Mouse (Mus musculus) neutrophil, adult 5-6 weeks (primary cell): ENCODE results near the gene Pdcd4. TPM values are rescaled to one million over a fixed set of nuclear protein-coding genes. Genes with fewer than 3 reads are reported as not detected.

Source experiments
- ATAC-seq: fragments of 151-379, 151-347 bp; 2 replicates; pipeline ENCODE4 v1.8.0; 2017; ENCODE audit warnings: mild to moderate bottlenecking, moderate TSS enrichment; ENCODE audit not compliant: insufficient number of reproducible peaks, poor library complexity, low FRiP score, severe bottlenecking; ENCODE audit errors: extremely low read depth
- total RNA-seq: library from RNA; stranded (forward); fragments of 200-1000 nt; gene quantifications from 2 replicates; pipeline ENCODE4 v1.2.3, GENCODE M21; 2017

The Pdcd4 gene
- total RNA-seq = 162 and 168 TPM in 2 replicates

DNA sequence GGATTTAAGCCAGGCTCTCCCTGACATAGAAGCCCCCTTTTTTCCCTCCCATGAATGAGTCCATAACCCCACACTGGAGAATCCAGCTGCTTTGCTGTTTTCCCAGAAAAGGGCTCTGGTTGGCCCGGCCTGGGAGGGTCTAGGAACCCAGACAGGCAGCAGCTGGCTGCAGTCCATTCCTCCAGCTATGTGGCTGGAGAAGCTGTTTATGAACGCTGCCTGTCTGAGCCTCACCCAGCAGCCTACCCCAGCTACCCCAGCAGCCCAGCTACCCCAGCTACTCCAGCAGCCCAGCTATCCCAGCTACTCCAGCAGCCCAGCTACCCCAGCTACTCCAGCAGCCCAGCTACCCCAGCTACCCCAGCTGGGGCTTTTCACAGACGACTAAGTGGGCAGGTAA, at the start of gene Pdcd4:
TSS of gene Pdcd4 (plus strand) at position 171 of the 400 bp plus-strand sequence.
- ATAC-seq = no peak

DNA sequence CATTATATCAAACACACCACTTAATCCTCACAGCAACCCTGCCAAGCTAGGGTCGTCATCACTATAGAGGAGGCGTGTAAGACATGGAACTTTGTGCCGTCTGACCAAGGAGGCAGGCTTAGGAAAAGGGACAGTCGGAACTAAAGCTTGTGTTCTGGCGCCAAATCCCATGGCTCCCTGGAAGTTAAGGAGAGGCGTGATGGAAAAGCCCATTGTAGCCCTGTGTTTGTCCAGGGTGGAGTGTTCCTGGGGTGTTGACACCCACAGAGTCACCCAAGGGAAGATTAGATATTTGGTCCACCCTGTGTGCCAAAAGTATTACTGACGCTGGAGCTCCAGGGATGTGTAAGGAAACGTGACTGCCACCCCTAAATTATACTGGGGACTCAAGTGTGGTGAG, 48.1 kb upstream of the Pdcd4 start:
- ATAC-seq = no peak

DNA sequence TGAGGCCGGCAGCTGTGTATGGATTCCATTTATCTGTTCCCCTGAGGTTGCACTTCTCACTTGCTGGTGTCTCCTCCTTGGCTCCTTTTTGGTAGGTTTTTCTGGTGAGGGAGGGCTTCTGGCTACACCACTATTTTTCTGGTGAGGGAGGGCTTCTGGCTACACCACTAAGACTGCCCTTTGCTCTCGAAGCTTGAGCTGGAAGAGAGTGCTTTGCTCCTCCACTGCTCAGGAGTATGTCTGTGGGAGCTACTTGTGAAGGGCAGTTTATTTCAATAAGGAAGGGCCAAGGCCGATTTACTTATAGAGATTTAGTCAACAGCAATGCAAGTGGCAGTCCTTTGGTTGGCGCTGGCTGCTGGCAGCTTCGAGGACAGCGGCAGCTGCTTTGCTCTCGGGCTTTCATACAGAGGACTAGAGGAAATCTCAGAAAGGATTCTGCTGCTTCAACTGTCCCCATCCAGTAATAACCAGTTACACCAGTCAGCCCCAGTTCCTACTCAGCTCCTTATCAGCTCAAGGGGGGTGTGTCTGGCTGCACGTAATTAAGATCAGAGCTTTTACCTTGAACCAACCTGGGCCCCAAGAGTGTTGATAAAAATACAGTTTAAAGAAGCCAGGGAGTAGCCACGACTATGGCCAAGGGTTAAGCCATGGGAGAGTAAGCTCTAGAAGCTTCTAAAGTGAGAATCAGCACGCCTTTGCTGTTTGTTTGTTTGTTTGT, 43.6 kb upstream of the Pdcd4 start:
- no peak for ATAC-seq

DNA sequence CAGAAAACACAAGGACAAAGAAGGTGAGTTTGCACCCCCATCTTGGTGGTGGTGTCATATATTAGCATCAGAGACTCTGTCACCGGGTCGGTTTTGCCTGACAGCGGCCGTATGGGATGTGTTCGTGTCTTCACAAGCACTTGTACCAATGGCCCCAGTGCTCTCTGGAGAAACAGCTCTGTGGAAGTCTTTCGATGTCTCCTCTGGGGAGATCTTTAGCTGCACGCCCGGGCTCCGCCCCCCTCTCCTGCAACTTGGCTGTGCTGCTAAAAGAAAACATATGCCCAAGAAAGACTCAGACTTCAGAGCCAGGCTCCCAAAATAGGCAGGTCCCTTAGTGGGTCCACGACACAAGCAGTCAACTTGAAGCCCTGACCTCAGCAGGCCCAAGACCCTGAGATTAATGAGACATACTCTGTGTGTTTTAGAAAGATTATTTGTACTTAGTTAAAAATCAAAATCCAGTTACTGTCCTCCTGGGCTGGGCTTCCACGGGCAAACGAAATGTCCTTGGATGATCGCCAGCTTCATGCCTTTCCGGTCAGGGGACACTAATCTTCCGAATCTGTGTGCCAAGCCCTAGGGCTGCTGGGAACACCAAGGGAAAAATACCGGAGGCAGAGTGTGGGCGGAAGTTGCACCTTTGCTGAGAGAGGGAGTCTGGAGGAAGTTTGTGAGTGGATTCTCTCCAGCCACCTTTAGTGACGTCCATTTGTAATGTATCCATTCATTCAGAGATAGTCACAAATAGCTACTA, 41.7 kb upstream of the Pdcd4 start:
- ATAC-seq = no peak

DNA sequence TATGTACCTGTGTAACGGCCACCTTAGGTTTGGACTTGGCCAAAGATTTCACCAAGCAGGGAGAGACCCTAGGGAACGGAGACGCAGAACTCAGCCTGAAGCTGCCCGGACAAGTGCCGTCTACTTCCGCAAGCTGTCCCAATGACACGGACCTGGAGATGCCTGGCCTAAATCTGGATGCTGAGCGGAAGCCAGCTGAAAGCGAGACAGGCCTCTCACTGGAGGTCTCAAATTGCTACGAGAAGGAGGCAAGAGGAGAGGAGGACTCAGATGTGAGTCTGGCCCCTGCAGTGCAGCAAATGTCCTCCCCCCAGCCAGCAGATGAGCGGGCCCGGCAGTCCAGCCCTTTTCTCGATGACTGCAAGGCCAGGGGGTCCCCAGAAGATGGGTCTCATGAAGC, 40.7 kb upstream of the Pdcd4 start:
- ATAC-seq = no peak

DNA sequence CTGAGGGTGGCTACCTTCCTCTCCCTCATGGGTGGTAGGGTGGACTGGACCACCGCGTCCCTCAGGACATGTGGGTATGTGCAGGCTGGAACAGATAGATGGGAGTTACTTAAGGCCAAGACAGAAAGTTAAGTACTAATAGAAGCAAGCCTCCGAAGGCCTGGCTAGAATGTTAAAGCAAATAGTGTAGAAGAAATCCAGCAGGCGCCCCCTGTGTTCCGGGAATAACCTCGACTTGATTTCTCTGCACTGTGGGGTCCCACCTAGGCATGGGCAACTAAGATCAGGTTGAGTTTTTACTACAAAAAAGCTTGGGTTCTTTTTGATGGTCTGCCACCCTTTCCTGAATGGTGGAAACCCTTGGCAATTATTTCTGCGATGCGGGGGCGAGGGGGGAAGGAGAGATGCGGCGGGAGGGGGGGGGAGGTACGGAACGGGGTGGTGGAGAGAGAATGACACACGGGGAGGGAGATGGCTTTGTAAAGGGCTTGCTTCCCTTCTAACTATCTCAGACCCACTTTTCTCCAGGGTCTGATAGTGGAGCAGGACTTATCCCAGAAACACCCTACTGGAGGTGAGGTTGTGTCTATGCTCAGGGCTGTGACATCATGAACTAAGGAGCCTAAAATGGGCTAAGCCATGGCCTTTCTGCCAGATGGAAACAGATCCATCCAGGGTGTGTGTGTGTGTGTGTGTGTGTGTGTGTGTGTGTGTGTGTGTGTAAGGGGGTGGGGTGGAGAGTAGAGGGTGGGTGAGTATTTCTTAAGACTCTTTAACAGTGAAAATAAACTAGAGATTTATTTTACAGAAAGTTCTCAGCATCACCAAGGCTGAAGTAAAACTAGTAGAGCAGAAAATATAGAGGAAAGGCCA, 40.0 kb upstream of the Pdcd4 start:
- ATAC-seq = no peak

DNA sequence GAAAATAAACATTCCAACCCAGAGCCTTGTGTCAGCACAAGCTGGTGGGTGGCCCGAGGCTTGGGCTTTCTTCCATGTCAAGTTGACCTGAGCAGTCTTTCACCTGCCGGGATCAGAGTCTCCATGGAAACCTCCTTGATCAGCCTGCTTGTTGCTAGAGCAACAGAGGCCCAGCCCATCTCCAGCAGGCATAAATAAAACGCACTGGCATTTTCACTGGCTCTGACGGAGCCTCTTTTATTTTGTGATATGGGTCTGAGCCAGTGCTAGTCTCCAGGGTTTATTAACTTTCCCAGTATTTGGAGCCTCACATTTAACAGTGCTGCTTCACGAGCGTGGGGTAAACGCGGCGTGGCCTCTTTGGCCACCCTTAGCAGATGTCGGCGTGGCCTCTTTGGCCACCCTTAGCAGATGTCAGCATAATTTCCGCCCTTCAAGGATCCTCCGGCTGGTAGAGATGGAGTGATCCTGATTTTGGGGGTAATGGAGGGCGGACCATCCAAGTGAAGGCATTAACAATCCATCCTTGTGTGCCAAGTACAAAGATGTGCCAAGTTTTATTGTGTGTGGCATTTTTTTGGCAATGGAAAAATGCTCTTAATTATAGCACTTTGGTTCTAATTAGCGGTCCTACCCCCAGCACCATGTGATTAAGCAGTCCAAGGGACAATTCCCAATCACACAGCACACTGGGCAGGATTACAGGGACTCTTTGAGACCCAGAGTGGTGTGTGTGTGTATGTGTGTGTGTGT, 39.2 kb upstream of the Pdcd4 start:
- ATAC-seq = no peak

DNA sequence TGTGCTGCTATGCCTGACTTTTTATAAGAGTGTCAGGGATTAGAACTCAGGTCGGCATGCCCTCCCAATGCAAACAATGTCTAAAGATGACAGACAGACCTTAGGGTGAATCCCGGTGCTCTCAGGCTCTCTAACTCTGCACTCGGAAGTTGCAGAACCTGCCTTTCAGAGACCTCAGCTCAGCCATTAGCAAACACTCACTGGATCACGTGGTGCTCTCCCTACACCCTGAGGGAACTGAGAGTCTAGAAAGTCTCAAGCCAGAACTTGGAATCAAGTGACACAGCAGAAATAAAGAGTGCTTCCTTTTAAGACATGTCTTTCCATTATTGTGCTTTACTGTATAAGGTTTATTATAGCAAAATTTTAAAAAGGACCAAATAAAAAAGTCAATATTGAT, 37.1 kb upstream of the Pdcd4 start:
- no peak for ATAC-seq

DNA sequence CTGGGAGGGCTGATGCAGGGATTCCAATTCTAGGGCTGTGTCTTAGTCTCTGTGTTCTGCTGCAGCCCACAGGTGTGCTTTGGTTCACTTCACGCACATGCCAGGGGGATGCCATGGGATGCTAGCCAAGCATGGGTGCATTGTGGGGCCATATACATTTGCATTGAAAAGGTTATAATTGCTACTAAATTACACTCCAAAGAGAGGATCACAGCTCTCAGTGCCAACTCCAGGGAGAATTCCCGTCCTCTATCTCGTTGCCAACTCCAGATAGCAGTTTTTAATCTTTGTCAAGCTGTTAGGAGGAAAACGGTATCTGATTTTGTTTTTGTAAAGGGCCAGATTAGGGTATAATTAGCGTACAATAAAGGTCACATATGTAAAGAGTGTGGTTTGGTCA, 36.2 kb upstream of the Pdcd4 start:
- ATAC-seq = no peak

DNA sequence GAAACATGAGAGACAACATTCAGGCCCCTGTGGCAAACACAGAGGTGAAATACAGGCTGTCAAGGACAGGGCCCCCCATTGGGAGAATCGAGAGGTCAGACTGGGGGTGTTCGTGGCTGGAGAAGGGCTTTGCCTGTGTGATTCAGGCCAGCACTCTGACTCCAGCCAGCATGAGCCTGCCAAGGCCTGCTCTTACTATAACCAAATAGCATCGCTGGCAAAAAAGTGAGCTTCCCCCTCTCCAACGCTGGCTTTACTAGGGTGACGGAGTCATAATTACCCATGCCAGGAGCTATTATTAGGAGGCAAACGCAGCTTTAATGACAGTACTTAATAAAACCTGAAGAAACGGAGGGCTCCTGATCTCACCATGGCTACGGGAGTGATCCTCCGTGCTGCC, 35.2 kb upstream of the Pdcd4 start:
- no peak for ATAC-seq

DNA sequence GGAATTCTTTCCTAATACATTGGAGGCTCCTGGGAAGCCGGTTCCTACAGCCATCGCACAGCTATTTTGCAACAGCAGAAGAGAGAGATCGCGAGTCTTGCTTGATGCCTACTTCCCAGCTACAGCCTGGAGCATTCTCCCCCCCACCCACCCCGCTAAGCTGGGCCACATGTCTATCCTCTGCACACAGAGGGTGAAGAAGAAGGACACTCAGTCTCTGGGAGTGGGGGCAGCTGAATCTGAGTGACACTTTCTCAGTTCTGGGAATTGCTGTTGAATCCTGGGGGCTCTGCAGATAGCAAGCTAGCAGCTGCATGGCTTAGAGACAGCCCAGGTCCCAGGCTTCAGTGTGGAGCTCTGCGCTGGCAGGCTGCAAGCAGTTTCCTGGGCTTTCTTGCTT, 34.1 kb upstream of the Pdcd4 start:
- no peak for ATAC-seq

DNA sequence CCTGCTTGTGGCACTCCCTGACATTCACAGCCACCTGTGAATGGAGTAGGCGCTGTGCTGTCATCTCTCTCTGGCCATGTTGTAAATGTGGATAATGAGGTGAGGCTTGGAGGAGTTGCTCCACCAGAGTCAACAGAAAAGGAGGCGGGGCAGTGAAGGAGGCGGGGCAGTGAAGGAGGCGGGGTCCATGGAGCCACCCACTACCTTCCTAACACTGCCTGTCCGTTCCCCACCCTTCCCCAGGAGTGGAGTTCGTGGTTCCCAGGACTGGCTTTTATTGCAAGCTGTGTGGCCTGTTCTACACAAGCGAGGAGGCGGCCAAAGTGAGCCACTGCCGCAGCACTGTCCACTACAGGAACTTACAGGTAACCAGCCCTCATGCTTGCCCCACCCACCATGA, 32.9 kb upstream of the Pdcd4 start:
- no peak for ATAC-seq

DNA sequence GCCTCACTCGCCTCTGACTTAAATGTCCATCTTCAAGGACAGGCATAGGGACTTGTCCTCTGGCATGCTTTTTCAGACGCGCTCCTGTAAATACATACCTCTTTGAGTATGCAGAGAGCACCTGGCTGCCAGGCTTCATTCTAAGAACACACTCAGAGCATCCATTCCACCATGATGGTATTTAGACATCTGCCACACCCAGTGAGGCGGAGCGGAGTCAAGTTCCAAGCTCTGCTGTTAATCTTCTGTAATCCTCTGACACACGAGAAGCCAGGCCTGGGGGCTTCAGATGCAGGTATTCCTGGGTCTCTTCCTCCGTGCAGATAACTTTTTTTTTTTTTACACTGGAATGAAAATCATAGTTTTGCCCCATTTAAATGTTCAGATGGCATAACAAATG, 32.4 kb upstream of the Pdcd4 start:
- no peak for ATAC-seq

DNA sequence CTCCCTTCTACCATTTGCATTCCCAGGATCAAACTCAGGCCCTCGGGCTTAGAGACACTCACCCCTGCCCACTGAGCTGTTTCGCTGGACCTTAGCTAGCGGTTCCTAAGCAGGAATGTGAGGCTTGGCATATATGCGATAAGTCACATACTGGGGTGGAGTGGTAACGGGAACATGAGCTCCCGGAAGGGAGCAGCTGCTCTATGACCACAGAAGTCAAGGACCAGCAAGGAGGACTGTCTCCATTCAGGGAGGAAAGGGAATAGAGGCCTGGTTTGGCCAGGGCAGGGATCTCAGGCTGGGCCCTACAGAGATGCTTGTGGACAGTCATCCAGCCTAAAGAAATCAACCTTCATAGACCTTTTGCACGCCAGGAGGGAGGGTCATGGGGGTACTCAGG, 30.7 kb upstream of the Pdcd4 start:
- ATAC-seq = no peak

DNA sequence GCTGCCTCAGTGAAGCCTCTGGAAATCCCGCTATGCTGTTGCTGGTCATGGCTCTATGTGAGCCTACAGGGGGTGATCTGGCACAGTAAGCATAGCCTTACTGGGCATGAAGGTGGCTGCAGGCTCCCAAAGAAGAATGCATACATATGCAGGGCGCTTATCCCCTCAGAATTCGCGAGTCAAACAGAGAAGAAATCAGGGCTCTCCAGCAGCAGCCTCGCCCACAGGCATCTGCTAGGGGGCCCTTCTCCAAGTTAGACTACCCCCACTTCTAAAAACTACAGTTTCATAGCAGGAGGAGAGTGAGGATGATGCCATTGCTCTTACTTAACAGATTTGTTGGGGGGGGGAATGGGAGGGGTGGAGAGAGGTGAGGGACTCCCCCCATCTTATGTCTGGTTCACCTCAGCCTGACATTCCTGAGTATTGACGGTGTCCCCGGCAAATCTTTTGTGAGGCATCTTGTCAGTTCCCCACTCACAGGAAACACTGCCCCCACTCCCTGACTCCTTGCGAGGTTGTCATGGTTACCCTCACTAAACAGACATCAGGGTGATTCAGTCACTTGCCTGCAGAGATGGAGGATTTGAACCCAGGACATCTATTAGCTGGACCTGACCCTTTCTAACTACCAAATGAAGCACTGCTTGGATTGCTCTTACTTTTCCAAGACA, 29.3 kb upstream of the Pdcd4 start:
- ATAC-seq = no peak

DNA sequence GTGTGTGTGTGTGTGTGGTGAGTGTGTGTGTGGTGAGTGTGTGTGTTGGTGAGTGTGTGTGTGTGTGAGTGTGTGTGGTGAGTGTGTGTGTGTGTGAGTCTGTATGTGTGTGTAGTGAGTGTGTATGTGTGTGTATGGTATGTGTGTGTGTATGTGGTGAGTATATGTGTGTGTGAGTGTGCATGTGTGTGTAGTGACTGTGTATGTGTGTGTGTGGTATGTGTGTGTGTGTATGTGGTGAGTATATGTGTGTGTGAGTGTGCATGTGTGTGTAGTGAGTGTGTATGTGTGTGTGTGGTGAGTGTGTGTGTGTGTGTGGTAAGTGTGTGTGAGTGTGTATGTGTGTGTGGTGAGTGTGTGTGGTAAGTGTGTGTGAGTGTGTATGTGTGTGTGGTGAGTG, 24.8 kb upstream of the Pdcd4 start:
- ATAC-seq = no peak

DNA sequence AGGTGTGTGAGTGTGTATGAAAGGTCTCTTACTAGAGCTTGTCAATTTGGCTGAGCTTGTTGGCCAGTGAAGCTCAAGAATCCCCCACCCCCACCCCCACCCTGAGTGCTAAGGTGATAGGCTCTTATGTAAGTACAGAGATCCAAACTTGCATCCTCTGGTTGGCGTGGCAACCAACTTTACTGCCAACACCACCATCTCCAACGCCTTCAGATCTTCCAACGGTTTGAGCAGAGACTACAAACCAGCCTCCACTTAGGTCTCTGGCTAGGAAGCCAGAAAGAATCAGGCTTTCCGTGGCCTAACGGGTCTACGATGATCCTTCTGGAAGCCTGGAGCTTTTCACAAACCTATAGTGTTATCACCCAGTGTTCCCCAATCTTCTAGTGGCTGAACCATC, 23.9 kb upstream of the Pdcd4 start:
- ATAC-seq = no peak

DNA sequence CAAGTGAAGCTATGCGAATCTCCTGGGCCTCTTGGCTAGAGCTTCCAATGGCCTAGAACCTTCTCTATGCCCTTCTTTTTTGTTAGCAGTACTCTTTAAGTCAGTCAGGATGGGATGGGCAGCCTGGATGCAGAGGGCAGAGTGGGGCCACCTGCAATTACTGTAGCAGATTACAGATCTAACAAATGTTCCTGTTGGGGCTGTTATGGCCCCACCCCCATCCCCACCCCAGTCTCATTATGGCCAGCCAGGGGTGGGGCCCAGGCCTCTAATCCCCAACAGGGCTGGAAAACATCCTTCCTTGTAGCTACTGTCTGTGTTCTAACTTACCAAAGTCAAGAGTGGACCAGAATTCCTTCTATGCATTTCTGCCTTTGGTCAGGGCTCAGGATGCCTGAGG, 23.2 kb upstream of the Pdcd4 start:
- no peak for ATAC-seq
